Mouse (Mus musculus): ENCODE measurements around the gene Gm364.

- TF ChIP-seq CTCF (IDR thresholded peaks at IDR 0.05; ENCODE audit: low read depth), result no peak
- TF ChIP-seq EP300 (optimal IDR thresholded peaks at IDR 0.05), result no peak
Measured at GRCm38 (mm10) chrX:57393412-57393811, 15.5 kb upstream of the Gm364 start.
